Mouse (Mus musculus): ENCODE data around the gene Ap5z1. TPM values are rescaled to one million over a fixed set of nuclear protein-coding genes. Genes with fewer than 3 reads are reported as not detected.

The Ap5z1 gene
- polyA plus RNA-seq, 1 experiment from 2014 or later: 12.2 TPM

Other genes with a start within 250 kb of the Ap5z1 start
- gene Foxk1, start 62.4 kb upstream of the Ap5z1 start, polyA plus RNA-seq (2015; fragmentation: Nextera tagmentation; extraction: Ambion mirVana): 6.0 and 6.7 TPM in 2 replicates
- 0.14 and 0.20 TPM in 2 replicates for gene Papolb, start 66.1 kb downstream of the Ap5z1 start, polyA plus RNA-seq (2015; fragmentation: Nextera tagmentation; extraction: Ambion mirVana)
- 24.0 and 26.2 TPM in 2 replicates for gene Radil, start 87.2 kb downstream of the Ap5z1 start, polyA plus RNA-seq (2015; fragmentation: Nextera tagmentation; extraction: Ambion mirVana)
- gene Mmd2, start 144.9 kb downstream of the Ap5z1 start, polyA plus RNA-seq (2015; fragmentation: Nextera tagmentation; extraction: Ambion mirVana): 52.2 and 74.2 TPM in 2 replicates
- gene Wipi2, start 163.8 kb downstream of the Ap5z1 start, polyA plus RNA-seq (2015; fragmentation: Nextera tagmentation; extraction: Ambion mirVana): 43.9 and 45.1 TPM in 2 replicates
- gene Slc29a4, start 228.6 kb downstream of the Ap5z1 start, polyA plus RNA-seq (2015; fragmentation: Nextera tagmentation; extraction: Ambion mirVana): 83.1 and 84.7 TPM in 2 replicates

Measured in midbrain, embryonic 16.5 days (tissue).